Mouse (Mus musculus) embryonic facial prominence, embryonic 11.5 days (tissue): ENCODE data around the gene Aqp1. TPM values are rescaled to one million over a fixed set of nuclear protein-coding genes. Genes with fewer than 3 reads are reported as not detected.

ENCODE experiments used
- ATAC-seq: fragments of 200-750 bp; cut with Nextera tagmentation; replicated peaks from 2 replicates; pipeline ENCODE4 v1.8.0; 2017; ENCODE audit warnings: low read depth; ENCODE audit not compliant: insufficient number of reproducible peaks, low FRiP score, low TSS enrichment
- DNase-seq: peaks from one replicate; pipeline ENCODE4 v3.0.0-alpha.2; 2015; ENCODE audit warnings: low spot score
- H3K27ac ChIP-seq: fragments of 300-500 bp; sonication (generic); replicated peaks from 2 replicates; pipeline ENCODE4 v1.5.1; 2014; ENCODE audit warnings: mild to moderate bottlenecking, low read depth, low read length, control low read depth
- H3K27me3 ChIP-seq: fragments of 300-500 bp; sonication (generic); 2 replicates; pipeline ENCODE4 v1.6.1; 2014; ENCODE audit warnings: mild to moderate bottlenecking, low read length, moderate library complexity, mixed read lengths; ENCODE audit not compliant: control insufficient read depth, insufficient read depth
- H3K36me3 ChIP-seq: fragments of 300-500 bp; sonication (generic); replicated peaks from 2 replicates; pipeline ENCODE4 v1.6.1; 2014; ENCODE audit warnings: low read depth, mild to moderate bottlenecking, low read length, moderate library complexity, mixed read lengths; ENCODE audit not compliant: control insufficient read depth, insufficient read depth
- H3K4me1 ChIP-seq: fragments of 300-500 bp; sonication (generic); 2 replicates; pipeline ENCODE4 v1.6.1; 2014; ENCODE audit warnings: low read length, mixed read lengths; ENCODE audit not compliant: control insufficient read depth, insufficient read depth
- H3K4me2 ChIP-seq: fragments of 300-500 bp; sonication (generic); 2 replicates; pipeline ENCODE4 v1.6.1; 2014; ENCODE audit warnings: low read depth, mild to moderate bottlenecking, control low read depth, low read length, moderate library complexity
- H3K4me3 ChIP-seq: fragments of 300-500 bp; sonication (generic); 2 replicates; pipeline ENCODE4 v1.5.1; 2014; ENCODE audit warnings: low read depth, low read length, control low read depth
- H3K9ac ChIP-seq: fragments of 300-500 bp; sonication (generic); replicated peaks from 2 replicates; pipeline ENCODE4 v1.6.1; 2014; ENCODE audit warnings: mild to moderate bottlenecking, control low read depth, low read length
- H3K9me3 ChIP-seq: fragments of 300-500 bp; sonication (generic); replicated peaks from 2 replicates; pipeline ENCODE4 v1.6.1; 2016; ENCODE audit warnings: mild to moderate bottlenecking, low read length, inconsistent platforms, mixed read lengths; ENCODE audit not compliant: control insufficient read depth
- WGBS: fragments of 180-500 bp; shearing (Covaris S2); extraction: QIAGEN DNeasy Blood & Tissue Kit; methylation state at CpG from one replicate; pipeline ENCODE4 v1.1.7; 2014; 5-methylcytosine and 5-hydroxymethylcytosine counted together
- polyA plus RNA-seq: library from polyadenylated mRNA; unstranded; fragments of >200 nt; fragmentation: Nextera tagmentation; extraction: Ambion mirVana; gene quantifications from 2 replicates; pipeline ENCODE4 v1.2.1, GENCODE M21; 2014

Aqp1 gene
- polyA plus RNA-seq, 1 experiment from 2014 or later = 0.28 TPM

DNA sequence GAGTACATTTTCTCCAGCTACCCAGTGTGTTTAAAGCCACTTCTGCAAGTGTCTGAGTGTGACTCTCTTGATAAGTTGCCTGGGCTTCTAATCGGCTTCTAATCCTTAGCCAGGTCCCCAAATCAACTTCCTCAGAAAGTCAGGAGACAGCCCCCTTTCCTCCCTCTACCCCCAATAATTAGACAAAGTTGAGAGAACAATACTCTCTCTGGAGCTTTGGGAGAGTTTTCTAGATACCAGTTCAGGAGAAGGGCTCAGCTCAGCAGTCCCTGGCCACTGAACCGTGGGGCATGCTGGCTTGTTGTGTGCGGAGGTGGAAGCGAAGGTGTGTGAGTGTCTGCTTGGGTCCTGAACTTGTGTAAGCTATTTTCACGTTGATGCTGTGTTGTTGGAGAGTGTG lies 1.0 kb downstream of the Aqp1 start:
- no peak for ATAC-seq
- H3K27me3 ChIP-seq = no peaks in the 10 kb centered on the region
- H3K4me1 ChIP-seq = peaks cover 7% of the 10 kb centered on the region
- 80% methylated on average over 5 of the region's 5 CpGs for WGBS
- H3K9me3 ChIP-seq = no peaks in the 10 kb centered on the region
- H3K4me2 ChIP-seq = no peak overlapping the region
- H3K36me3 ChIP-seq = no peaks in the 10 kb centered on the region
- DNase-seq = no peak
- H3K4me3 ChIP-seq = no peak overlapping the region
- no peak overlapping the region for H3K9ac ChIP-seq
- H3K27ac ChIP-seq = no peak overlapping the region

DNA sequence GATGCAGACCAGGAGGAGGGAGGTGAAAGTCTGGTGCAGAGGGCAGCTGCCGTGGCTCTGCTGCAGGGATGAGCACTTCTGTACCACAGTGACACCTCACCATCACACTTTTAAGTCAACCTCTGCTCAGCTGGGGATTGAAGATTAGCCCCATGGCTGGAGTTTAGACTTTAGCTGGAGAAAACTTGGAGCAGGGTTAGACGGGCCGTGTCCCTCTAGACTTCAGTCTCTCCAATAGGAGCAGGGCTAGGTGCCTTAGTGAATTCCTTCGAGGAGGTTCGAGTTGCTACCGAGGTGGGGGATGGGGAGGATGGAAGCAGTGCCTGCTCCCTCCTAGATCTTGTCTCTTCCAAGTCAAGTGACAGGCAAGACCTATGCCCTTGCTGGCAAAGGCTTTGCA lies 1.8 kb downstream of the Aqp1 start:
- ATAC-seq (no peak), DNase-seq (no peak)
- Histone ChIP-seq H3K4me1 (peaks cover 7% of the 10 kb centered on the region), H3K27ac (no peak overlapping the region), H3K4me2 (no peak overlapping the region), H3K9me3 (no peaks in the 10 kb centered on the region), H3K4me3 (no peak overlapping the region), H3K27me3 (no peaks in the 10 kb centered on the region), H3K36me3 (no peaks in the 10 kb centered on the region), H3K9ac (no peak overlapping the region)
- 31% methylated on average over 6 of the region's 6 CpGs for WGBS

DNA sequence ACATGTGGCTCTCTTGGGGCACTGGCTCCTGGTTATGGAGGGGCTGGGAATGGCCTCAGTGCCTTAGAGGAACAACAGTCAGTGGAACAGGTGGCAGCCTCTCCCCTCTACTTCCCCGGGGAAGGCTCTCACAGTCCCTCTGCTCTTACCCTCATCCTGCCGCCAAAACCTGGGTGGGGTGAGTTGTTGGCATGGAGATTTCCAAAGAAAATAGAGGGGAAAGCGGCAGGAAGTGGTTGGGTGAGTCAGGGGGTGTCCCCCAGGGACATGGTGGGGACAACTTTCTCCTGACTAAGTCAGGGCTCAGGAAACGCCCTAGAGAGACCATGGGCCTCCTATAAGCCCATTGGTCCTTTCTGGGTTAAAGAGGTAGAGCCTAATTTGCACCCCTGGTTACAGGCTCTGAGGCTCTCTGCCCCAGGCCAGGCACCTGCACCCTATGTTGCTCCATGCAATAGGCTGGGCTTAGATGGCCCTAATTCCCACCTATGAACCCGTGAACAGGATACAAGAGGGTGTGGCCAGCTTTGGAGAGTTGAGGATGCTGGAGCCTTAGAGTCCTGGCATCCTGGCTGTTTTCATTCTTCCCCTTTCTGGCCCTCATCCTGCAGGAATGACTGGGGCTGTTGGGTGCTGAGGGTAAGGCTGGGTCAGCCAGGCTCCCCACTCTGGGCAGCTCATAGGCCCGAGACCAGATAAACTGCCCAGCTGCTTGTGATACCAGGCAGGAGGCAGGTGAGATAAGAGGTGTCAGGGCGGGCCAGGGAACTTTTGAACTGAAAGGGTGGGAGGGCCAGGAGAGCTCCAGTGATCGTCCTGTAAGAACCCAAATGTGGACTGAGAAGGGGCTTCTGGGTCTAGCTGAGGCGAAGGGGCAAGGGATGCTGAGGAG lies 2.9 kb downstream of the Aqp1 start:
- H3K9me3 ChIP-seq = no peaks in the 10 kb centered on the region
- 75% methylated on average over 9 of the region's 9 CpGs for WGBS
- no peak for DNase-seq
- no peak overlapping the region for H3K4me3 ChIP-seq
- H3K9ac ChIP-seq = no peak overlapping the region
- H3K4me1 ChIP-seq = peaks cover 7% of the 10 kb centered on the region
- no peak overlapping the region for H3K27ac ChIP-seq
- no peak overlapping the region for H3K4me2 ChIP-seq
- no peaks in the 10 kb centered on the region for H3K36me3 ChIP-seq
- no peaks in the 10 kb centered on the region for H3K27me3 ChIP-seq
- ATAC-seq = no peak

DNA sequence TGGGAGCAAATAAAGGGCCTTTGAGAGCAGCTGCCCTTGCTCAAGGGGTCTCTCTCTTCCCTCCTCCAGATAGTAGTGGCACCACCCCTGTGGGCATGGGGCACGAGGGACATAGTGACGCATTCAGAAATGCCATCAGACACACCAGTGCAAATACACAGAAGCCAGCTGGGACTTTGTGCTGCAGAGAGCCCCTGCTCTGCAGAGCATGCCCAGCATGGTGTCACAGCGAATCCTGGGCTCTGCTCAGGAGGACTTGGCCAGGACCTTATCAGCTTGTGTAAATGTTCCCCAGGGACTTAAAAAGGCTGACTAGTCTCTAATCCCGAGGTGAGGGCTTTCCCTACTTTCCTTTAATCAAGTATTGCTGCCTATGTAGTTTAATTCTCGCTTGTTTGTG lies 5.5 kb downstream of the Aqp1 start:
- H3K9ac ChIP-seq = no peak overlapping the region
- DNase-seq = no peak
- no peaks in the 10 kb centered on the region; the same call in 1 of the 2 replicates for H3K4me1 ChIP-seq
- H3K4me3 ChIP-seq = no peak overlapping the region
- no peak overlapping the region for H3K4me2 ChIP-seq
- 27% methylated on average over 5 of the region's 5 CpGs for WGBS
- H3K36me3 ChIP-seq = no peaks in the 10 kb centered on the region
- no peak for ATAC-seq
- no peaks in the 10 kb centered on the region for H3K9me3 ChIP-seq
- H3K27me3 ChIP-seq = no peaks in the 10 kb centered on the region
- H3K27ac ChIP-seq = no peak overlapping the region

DNA sequence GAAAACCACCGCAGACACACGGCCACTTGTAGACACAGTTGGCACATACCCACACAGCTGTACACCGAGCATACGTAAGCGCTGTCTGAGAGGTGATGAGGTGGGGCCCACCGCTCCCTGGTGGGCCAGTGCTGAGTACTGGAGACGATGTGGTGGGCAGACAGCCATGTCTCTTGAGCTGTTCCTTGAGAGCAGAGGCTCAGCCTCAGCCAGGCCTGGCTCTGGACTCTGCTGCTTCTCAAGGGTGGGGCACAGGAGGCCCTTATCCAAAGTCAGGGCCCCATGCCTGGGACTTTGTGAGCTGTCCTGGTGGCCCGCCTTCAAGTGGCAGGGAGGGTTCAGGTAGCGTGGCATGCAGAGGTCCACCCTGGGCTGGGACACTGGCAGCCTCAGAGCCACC lies 6.1 kb downstream of the Aqp1 start:
- H3K4me3 ChIP-seq = no peak overlapping the region
- 83% methylated on average over 9 of the region's 9 CpGs for WGBS
- H3K9me3 ChIP-seq = no peaks in the 10 kb centered on the region
- no peaks in the 10 kb centered on the region; the same call in 1 of the 2 replicates for H3K4me1 ChIP-seq
- DNase-seq = no peak
- ATAC-seq = 0 out of 2 replicates have a peak, but pooled peaks have one; percentile 9
- H3K27ac ChIP-seq = no peak overlapping the region
- H3K27me3 ChIP-seq = no peaks in the 10 kb centered on the region
- H3K36me3 ChIP-seq = no peaks in the 10 kb centered on the region
- H3K4me2 ChIP-seq = no peak overlapping the region
- H3K9ac ChIP-seq = no peak overlapping the region

DNA sequence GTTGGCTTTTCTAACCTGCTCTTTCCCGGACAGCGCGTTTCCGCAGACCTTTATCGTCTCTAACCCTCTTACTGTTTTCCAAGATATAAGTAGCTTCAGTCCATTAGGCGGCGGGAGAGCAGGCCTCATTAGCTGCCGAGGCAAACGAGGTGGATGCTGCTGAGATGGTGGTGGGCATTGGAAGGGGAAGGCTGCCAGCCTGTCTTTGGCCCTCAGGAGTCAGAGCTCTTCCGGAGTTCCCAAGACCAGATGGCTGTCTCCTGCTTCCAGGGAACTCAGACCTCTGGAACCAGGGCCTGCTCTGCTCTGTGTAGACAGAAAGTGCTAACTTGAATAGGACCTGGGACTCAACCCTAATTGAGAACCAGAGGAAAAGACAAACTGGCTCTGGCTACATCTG lies 7.2 kb downstream of the Aqp1 start:
- WGBS = 89% methylated on average over 10 of the region's 10 CpGs
- Histone ChIP-seq H3K27me3 (no peaks in the 10 kb centered on the region), H3K4me3 (no peak overlapping the region), H3K4me2 (no peak overlapping the region), H3K9me3 (no peaks in the 10 kb centered on the region), H3K9ac (no peak overlapping the region), H3K4me1 (no peaks in the 10 kb centered on the region), H3K27ac (no peak overlapping the region), H3K36me3 (no peaks in the 10 kb centered on the region)
- ATAC-seq = no peak
- DNase-seq = no peak

DNA sequence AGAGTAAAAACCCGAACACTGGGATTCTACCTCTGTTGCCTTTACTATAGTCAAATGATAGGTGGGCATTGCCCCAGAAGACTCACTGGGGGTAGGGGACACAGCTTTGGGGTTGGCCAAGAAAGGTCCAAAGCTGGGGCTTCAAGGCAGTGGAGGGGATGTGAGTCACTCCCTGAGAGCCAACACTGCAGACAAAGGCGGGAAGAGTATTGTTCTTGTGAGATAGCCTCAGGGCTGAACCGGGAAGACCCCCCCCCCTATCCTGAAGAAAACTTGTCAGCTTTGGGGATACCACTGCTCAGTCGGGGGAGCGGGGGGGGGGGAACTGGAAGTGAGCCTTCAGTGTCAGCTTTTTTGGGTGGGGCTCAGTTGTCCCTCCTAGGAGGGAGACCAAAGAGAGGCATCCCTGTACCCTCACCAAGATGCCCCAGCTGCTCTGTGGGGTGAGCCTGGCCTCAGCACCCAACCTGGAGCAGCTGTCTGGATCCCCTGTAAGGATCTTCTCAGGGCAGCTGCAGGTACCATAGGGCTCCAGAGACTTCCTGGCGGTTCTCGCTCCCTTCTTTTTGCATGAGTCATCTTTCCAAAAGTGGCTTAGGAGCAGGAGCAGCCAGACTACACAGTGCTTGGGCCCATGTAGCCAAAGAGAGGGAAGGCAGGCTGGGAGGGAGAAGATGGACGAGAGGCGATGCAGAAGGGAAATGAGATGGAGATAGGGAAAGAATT lies 8.2 kb downstream of the Aqp1 start:
- 83% methylated on average over 9 of the region's 9 CpGs for WGBS
- ATAC-seq = no peak
- H3K36me3 ChIP-seq = no peaks in the 10 kb centered on the region

DNA sequence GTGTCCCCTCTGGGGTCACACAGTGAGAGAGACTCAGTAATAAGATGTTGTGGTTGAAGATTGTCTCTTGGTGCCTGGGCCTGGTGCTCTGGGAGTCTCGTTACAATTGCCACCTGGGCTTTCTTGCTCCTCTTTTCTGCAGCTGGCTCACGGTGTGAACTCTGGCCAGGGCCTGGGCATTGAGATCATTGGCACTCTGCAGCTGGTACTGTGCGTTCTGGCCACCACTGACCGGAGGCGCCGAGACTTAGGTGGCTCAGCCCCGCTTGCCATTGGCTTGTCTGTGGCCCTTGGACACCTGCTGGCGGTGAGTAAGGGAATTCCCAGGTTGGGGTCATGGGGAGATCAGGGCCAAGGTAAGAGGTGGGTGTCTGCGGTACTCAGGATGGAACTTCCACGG lies 9.0 kb downstream of the Aqp1 start:
- Histone ChIP-seq H3K9ac (no peak overlapping the region), H3K4me3 (no peak overlapping the region), H3K27ac (no peak overlapping the region), H3K27me3 (no peaks in the 10 kb centered on the region), H3K4me2 (no peak overlapping the region), H3K36me3 (no peaks in the 10 kb centered on the region), H3K4me1 (no peaks in the 10 kb centered on the region), H3K9me3 (no peaks in the 10 kb centered on the region)
- DNase-seq (no peak), ATAC-seq (no peak)
- 85% methylated on average over 10 of the region's 10 CpGs for WGBS

More for the DNA sequence above, 8.2 kb downstream of the Aqp1 start:
- no peak overlapping the region for H3K9ac ChIP-seq
- H3K9me3 ChIP-seq = no peaks in the 10 kb centered on the region
- no peak overlapping the region for H3K4me3 ChIP-seq
- no peaks in the 10 kb centered on the region for H3K4me1 ChIP-seq
- no peak overlapping the region for H3K27ac ChIP-seq
- no peak for DNase-seq
- no peak overlapping the region for H3K4me2 ChIP-seq
- H3K27me3 ChIP-seq = no peaks in the 10 kb centered on the region
